16 mouse cellular contexts compared by ENCODE assay signal in the genomic region with DNA sequence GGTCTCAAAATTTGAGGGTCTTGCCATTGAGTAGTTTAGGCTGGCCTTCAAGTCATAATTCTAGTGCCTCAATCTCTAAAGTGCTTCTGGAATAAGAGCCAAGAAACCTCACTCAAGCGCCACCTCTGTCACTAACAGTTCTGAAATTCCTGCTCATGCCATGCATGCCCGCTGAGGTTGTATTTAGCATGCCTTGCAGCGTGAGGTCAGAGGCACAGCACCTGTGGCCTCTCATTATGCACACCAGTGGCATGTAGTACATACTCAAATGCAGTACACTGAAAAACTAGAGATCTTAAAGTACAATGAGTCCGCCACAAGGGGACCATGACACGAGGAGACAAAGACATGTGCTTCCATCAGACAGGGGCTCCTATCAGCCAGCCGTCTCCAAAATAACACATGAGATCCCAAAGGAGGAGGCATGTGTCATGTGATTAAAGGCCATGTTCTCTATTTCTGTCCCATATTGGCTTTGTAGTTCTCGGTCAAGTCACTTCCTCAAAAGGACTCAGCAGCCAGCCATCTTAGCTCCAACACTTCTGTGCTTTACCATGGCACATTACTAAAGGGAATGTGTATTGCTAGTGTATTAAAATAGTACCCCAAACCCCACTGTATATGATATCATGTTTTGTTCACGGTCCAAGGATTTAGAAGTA. TPM values are rescaled to one million over a fixed set of nuclear protein-coding genes. Genes with fewer than 3 reads are reported as not detected.
DNase-seq lines count a peak whose midpoint lies in the region; ATAC-seq and TF ChIP-seq lines count a peak whose summit lies in the region.
"Had no signal": no experiment of that assay in that cellular context is flagged by ENCODE, and none has a peak within 500 bp of the region (broad histone marks: within the 10 kb centered on the region; RNA-seq: fewer than 3 reads in every experiment).

No protein-coding gene starts in this region.

- no peak overlapping the region for H3K9ac ChIP-seq in heart, embryonic 13.5 days
- H3K9ac ChIP-seq in lung, postnatal 0 days (replicated peaks; ENCODE audit: low read depth), result no peak overlapping the region
- H3K9ac ChIP-seq: embryonic facial prominence, embryonic 13.5 days; limb, embryonic 13.5 days; midbrain, embryonic 13.5 days had no signal

- H3K4me1 ChIP-seq in heart, embryonic 13.5 days, result peaks cover 51% of the 10 kb centered on the region
- peaks cover 37% of the 10 kb centered on the region for H3K4me1 ChIP-seq in heart, embryonic 10.5 days
- H3K4me1 ChIP-seq in lung, postnatal 0 days (ENCODE audit: insufficient read depth, low read depth, low read length), result no peaks in the 10 kb centered on the region
- H3K4me1 ChIP-seq: forebrain, embryonic 10.5 days had no signal

- intact Hi-C loops in gastrocnemius, postnatal 36 days (cut with DNase I), result no loop called here

- no peak for TF ChIP-seq EP300 in lung, postnatal 0 days (IDR thresholded peaks at IDR 0.05)

- H3K27ac ChIP-seq in heart, embryonic 13.5 days (replicated peaks), result 0 out of 2 replicates have a peak overlapping the region, but pooled peaks have one; percentile 12
- H3K27ac ChIP-seq in heart, embryonic 10.5 days, result no peak overlapping the region
- no peak overlapping the region for H3K27ac ChIP-seq in lung, postnatal 0 days (ENCODE audit: low read length)
- H3K27ac ChIP-seq: embryonic facial prominence, embryonic 13.5 days; forebrain, embryonic 10.5 days; left cerebral cortex, adult 2 months; limb, embryonic 13.5 days; midbrain, embryonic 13.5 days had no signal

- DNase-seq in heart, embryonic 10.5 days (ENCODE audit: low spot score), result no peak
- peak; percentile 32 for DNase-seq in lung, postnatal 0 days (ENCODE audit: low spot score)
- DNase-seq in lung, postnatal 10 days, result no peak
- DNase-seq in kidney, adult 9 months, result peak; percentile 40
- DNase-seq in splenic B cell, adult 2 months (ENCODE audit: low read depth, low spot score), result peak; percentile 15
- no peak for DNase-seq in layer of hippocampus, postnatal 36 days
- no peak for DNase-seq in gastrocnemius, postnatal 36 days
- DNase-seq: adrenal gland, postnatal 14 days; cerebellum, postnatal 36 days had no signal

- H3K27me3 ChIP-seq in heart, embryonic 13.5 days (replicated peaks), result no peaks in the 10 kb centered on the region
- H3K27me3 ChIP-seq in heart, embryonic 10.5 days (ENCODE audit: insufficient read depth, poor library complexity, severe bottlenecking), result no peaks in the 10 kb centered on the region
- H3K27me3 ChIP-seq in lung, postnatal 0 days (replicated peaks; ENCODE audit: insufficient read depth, low read length), result no peaks in the 10 kb centered on the region
- H3K27me3 ChIP-seq in splenic B cell, adult 2 months (ENCODE audit: control insufficient read depth, insufficient read depth, low read length, poor library complexity, severe bottlenecking), result no peaks in the 10 kb centered on the region
- H3K27me3 ChIP-seq: embryonic facial prominence, embryonic 13.5 days; limb, embryonic 13.5 days; midbrain, embryonic 13.5 days had no signal

- H3K4me2 ChIP-seq in heart, embryonic 13.5 days, result no peak overlapping the region
- H3K4me2 ChIP-seq in lung, postnatal 0 days (replicated peaks; ENCODE audit: low read depth, low read length), result no peak overlapping the region
- H3K4me2 ChIP-seq: embryonic facial prominence, embryonic 13.5 days; limb, embryonic 13.5 days; midbrain, embryonic 13.5 days had no signal

- no peak for ATAC-seq in heart, embryonic 13.5 days (ENCODE audit: extremely low read depth, insufficient number of reproducible peaks, low FRiP score, low TSS enrichment)
- no peak for ATAC-seq in lung, postnatal 0 days
- ATAC-seq: midbrain, embryonic 13.5 days had no signal

- H3K4me3 ChIP-seq in heart, embryonic 13.5 days, result no peak overlapping the region
- H3K4me3 ChIP-seq in heart, embryonic 10.5 days, result no peak overlapping the region
- no peak overlapping the region for H3K4me3 ChIP-seq in lung, postnatal 0 days (ENCODE audit: low read depth, low read length)
- H3K4me3 ChIP-seq: embryonic facial prominence, embryonic 13.5 days; forebrain, embryonic 10.5 days; left cerebral cortex, adult 2 months; limb, embryonic 13.5 days; midbrain, embryonic 13.5 days had no signal

- no peaks in the 10 kb centered on the region for H3K36me3 ChIP-seq in heart, embryonic 13.5 days
- no peaks in the 10 kb centered on the region for H3K36me3 ChIP-seq in heart, embryonic 10.5 days
- H3K36me3 ChIP-seq in lung, postnatal 0 days (ENCODE audit: insufficient read depth, low read length), result no peaks in the 10 kb centered on the region
- H3K36me3 ChIP-seq in splenic B cell, adult 2 months (ENCODE audit: control insufficient read depth, insufficient read depth, low read length, poor library complexity, severe bottlenecking), result no peaks in the 10 kb centered on the region
- H3K36me3 ChIP-seq: embryonic facial prominence, embryonic 13.5 days; forebrain, embryonic 10.5 days; limb, embryonic 13.5 days; midbrain, embryonic 13.5 days had no signal

- no peak for TF ChIP-seq CTCF in lung, postnatal 0 days (IDR thresholded peaks at IDR 0.05)

- no peaks in the 10 kb centered on the region for H3K9me3 ChIP-seq in heart, embryonic 13.5 days
- H3K9me3 ChIP-seq in heart, embryonic 10.5 days, result no peaks in the 10 kb centered on the region
- no peaks in the 10 kb centered on the region for H3K9me3 ChIP-seq in lung, postnatal 0 days (ENCODE audit: low read length)
- H3K9me3 ChIP-seq: embryonic facial prominence, embryonic 13.5 days; forebrain, embryonic 10.5 days; G1E; limb, embryonic 13.5 days; midbrain, embryonic 13.5 days had no signal

- WGBS in heart, embryonic 13.5 days, result 66% methylated on average over 8 of the region's 8 CpGs
- 77% methylated on average over 8 of the region's 8 CpGs for WGBS in heart, embryonic 10.5 days
- WGBS in lung, postnatal 0 days, result 70% methylated on average over 8 of the region's 8 CpGs

RNA-seq across cellular contexts. Expression of a gene that starts 43.3 kb away (rescaled TPM):
- polyA plus RNA-seq in heart, embryonic 13.5 days (2015; fragmentation: Nextera tagmentation; extraction: Ambion mirVana), result 8.0 and 8.8 TPM in 2 replicates
- polyA plus RNA-seq in heart, embryonic 10.5 days (2016; fragmentation: Nextera tagmentation; extraction: Ambion mirVana), result 10.2 and 12.2 TPM in 2 replicates
- 7.5 and 8.4 TPM in 2 replicates for polyA plus RNA-seq in lung, postnatal 0 days (2015; fragmentation: Nextera tagmentation; extraction: Ambion mirVana)
- total RNA-seq in layer of hippocampus, postnatal 36 days (2021), result 10 to 100 TPM; 15.0 to 15.8 TPM
- 1 to 10 TPM; 6.3 to 7.7 TPM for total RNA-seq in gastrocnemius, postnatal 36 days (2021)

Comparison
In these comparisons a context has a peak if more than half of its experiments do, and no peak if none do; other contexts are left out.
1. DNase-seq: peak in lung, postnatal 0 days (single experiment), kidney, adult 9 months (single experiment) and splenic B cell, adult 2 months (single experiment); none in heart, embryonic 10.5 days (single experiment), lung, postnatal 10 days (single experiment), layer of hippocampus, postnatal 36 days (0 of 2) and gastrocnemius, postnatal 36 days (0 of 2).